Mouse (Mus musculus) CH12.LX (cell line): ENCODE data around the gene Rora.

Source experiments
- CTCF ChIP-seq, 2 experiments: IDR thresholded peaks in 1 of 2; conservative IDR thresholded peaks in 1 of 2; 2 replicates each; pipeline ENCODE4 v1.5.1; 2011 to 2012; ENCODE audit warnings: low read depth in 2 of 2, low read length in 2 of 2, improper control_type of control experiment in 1 of 2, inconsistent platforms in 1 of 2, mild to moderate bottlenecking in 1 of 2, moderate library complexity in 1 of 2
- E2F4 ChIP-seq: IDR thresholded peaks from 2 replicates; pipeline ENCODE4 v1.6.1; 2011; ENCODE audit warnings: low read depth, low read length, improper control_type of control experiment; ENCODE audit not compliant: insufficient replicate concordance
- NELFE ChIP-seq: IDR thresholded peaks from 2 replicates; pipeline ENCODE4 v1.6.1; 2011; ENCODE audit warnings: low read depth, low read length, improper control_type of control experiment
- NRF1 ChIP-seq: IDR thresholded peaks from 2 replicates; pipeline ENCODE4 v1.6.1; 2014; ENCODE audit warnings: low read depth, mild to moderate bottlenecking, inconsistent platforms, low read length, improper control_type of control experiment, moderate library complexity
- POLR2A ChIP-seq: IDR thresholded peaks from 2 replicates; pipeline ENCODE4 v1.6.1; 2011; ENCODE audit warnings: low read depth, mild to moderate bottlenecking, improper control_type of control experiment, low read length
- TBP ChIP-seq: conservative IDR thresholded peaks from 2 replicates; pipeline ENCODE4 v1.6.1; 2011; ENCODE audit warnings: low read depth, low read length, improper control_type of control experiment
- USF1 ChIP-seq: IDR thresholded peaks from 2 replicates; pipeline ENCODE4 v1.6.1; 2014; ENCODE audit warnings: low read depth, mild to moderate bottlenecking, inconsistent platforms, low read length, improper control_type of control experiment
- USF2 ChIP-seq: conservative IDR thresholded peaks from 2 replicates; pipeline ENCODE4 v1.6.1; 2011; ENCODE audit warnings: low read depth, low read length, improper control_type of control experiment

DNA sequence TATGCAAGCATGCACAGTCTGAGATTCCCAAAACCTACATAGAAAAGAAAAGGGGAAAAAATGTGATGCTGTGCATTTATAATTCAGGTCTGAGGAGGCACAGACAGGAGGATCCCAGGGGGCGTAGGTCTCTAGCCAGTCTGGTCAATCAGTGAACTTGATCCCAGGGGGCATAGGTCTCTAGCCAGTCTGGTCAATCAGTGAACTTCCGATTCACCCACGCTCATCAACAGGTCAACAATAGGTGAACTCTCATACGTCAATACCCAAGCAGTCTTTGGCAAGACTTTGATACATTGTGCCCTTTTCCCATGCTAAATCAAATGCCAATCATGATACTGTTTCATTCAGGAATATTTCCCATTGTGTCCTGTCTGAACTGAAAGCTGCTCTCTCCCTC, 530.3 kb downstream of the Rora start:
- TF ChIP-seq POLR2A (no peak), USF2 (no peak), CTCF (conservative IDR thresholded peaks at IDR 0.05 in 1 of 2, IDR thresholded peaks at IDR 0.05 in 1 of 2; ENCODE audit: low read depth in 2 of 2, low read length in 2 of 2) (no peak), NRF1 (no peak), E2F4 (no peak), NELFE (no peak), USF1 (no peak), TBP (no peak)
